Mouse (Mus musculus): ENCODE measurements around the gene Fars2. TPM values are rescaled to one million over a fixed set of nuclear protein-coding genes. Genes with fewer than 3 reads are reported as not detected.

Fars2 gene
- polyA plus RNA-seq, 1 experiment from 2014 or later = 31.4 TPM

DNA sequence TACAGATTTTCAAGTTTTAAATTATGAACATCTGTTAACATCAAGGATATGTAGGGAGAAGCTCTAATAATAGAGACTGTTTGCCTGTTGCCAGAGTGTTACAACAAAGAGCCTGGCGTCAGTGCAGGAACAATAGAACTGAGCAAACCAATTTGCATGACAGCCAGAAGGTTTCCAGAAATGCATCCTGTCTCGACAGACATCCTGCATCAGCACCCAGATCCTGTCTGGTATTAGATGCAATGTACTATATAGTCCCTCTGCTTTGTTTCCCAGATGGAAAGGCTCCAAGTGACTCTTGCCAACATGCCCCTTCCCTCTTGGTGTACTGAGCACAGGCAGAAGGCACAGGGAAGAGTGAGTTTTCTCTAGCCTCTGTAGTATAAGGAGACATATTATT is 649.6 kb downstream of the Fars2 start:
- no peaks in the 10 kb centered on the region for H3K4me1 ChIP-seq (replicated peaks)
- no peak overlapping the region for H3K4me3 ChIP-seq (replicated peaks)
- 47% methylated on average over 2 of the region's 2 CpGs for WGBS (ENCODE audit: insufficient replicate concordance)

More for the DNA sequence above, 649.6 kb downstream of the Fars2 start:
- Histone ChIP-seq H3K36me3 (no peaks in the 10 kb centered on the region), H3K27me3 (no peaks in the 10 kb centered on the region), H3K9ac (no peak overlapping the region), H3K27ac (no peak overlapping the region), H3K4me2 (no peak overlapping the region), H3K9me3 (replicated peaks) (no peaks in the 10 kb centered on the region)
- DNase-seq = no peak
- no peak for ATAC-seq (ENCODE audit: low read depth)

Other genes starting within 250 kb of the Fars2 start
- 13.8 and 15.8 TPM in 2 replicates for gene Rpp40, start 211.1 kb upstream of the Fars2 start, polyA plus RNA-seq (2015; fragmentation: Nextera tagmentation; extraction: Ambion mirVana)
- gene Ppp1r3g, start 158.6 kb upstream of the Fars2 start, polyA plus RNA-seq (2015; fragmentation: Nextera tagmentation; extraction: Ambion mirVana) = 0.36 and 0.37 TPM in 2 replicates
- 27.1 and 27.8 TPM in 2 replicates for gene Lyrm4, start 114 bp downstream of the Fars2 start, polyA plus RNA-seq (2015; fragmentation: Nextera tagmentation; extraction: Ambion mirVana)

Data from liver, embryonic 13.5 days (tissue).